Mouse (Mus musculus) bone marrow macrophage, adult 2 months (primary cell): ENCODE measurements at regions not wholly inside any gene's neighbourhood (a gene's known extent, or its start where the extent isn't known, plus 50 kb on each side); places are given as distances from the start of the nearest gene placed in this dataset.

Experiments
- CTCF ChIP-seq: IDR thresholded peaks from 2 replicates; pipeline ENCODE4 v1.5.1; 2012; ENCODE audit warnings: low read depth, mild to moderate bottlenecking, low read length, moderate library complexity
- POLR2A ChIP-seq: IDR thresholded peaks from 2 replicates; pipeline ENCODE4 v1.6.1; 2012; ENCODE audit warnings: mild to moderate bottlenecking, low read depth, low read length, borderline replicate concordance

DNA sequence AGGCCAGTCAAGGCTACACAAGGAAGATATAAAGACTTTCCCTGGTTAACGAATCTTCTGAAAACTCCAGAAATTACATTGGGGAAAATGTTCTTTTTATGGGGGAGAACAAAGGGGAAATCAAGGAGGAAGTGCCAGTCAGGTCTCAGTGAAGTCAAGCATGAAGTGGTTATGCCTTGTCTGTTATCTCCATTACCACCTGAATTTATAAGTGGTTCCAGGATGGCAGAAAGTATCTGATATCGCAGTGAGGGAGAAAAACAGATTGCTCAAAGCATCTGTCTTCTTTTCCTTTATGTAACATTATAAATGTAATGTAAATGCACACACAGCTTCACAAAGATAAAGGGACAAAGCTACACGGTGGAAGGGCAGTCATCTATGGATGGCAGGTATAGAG lies 195.0 kb downstream of the Sptssa start:
- TF ChIP-seq CTCF, result no peak
- no peak for TF ChIP-seq POLR2A
